Mouse (Mus musculus) heart, postnatal 0 days (tissue): ENCODE measurements around the gene Lrpprc.

Experiments used
- CTCF ChIP-seq: IDR thresholded peaks from 2 replicates; pipeline ENCODE4 v1.5.1; 2016; ENCODE audit warnings: antibody characterized with exemption, control low read depth, low read depth
- EP300 ChIP-seq: IDR thresholded peaks from 2 replicates; pipeline ENCODE4 v1.6.1; 2016; ENCODE audit warnings: antibody characterized with exemption, low read depth

- no peak for TF ChIP-seq CTCF
- TF ChIP-seq EP300 = no peak
These were observed 101.8 kb downstream of the Lrpprc start for GRCm38 (mm10) chr17:84688834-84689233.
